Mouse (Mus musculus) hindbrain, postnatal 0 days (tissue): Measurements from ENCODE around the gene Tmem29. TPM values are rescaled to one million over a fixed set of nuclear protein-coding genes. Genes with fewer than 3 reads are reported as not detected.

Experiments used
- ATAC-seq: fragments of 200-750 bp; cut with Nextera tagmentation; 2 replicates; pipeline ENCODE4 v1.8.0; 2017; ENCODE audit warnings: mild to moderate bottlenecking, moderate TSS enrichment, moderate library complexity
- DNase-seq: peaks from one replicate; pipeline ENCODE4 v3.0.0-alpha.2; 2015; ENCODE audit warnings: low spot score
- H3K27ac ChIP-seq: fragments of 300-500 bp; sonication (generic); 2 replicates; pipeline ENCODE4 v1.5.1; 2014; ENCODE audit warnings: mild to moderate bottlenecking
- H3K27me3 ChIP-seq: fragments of 300-500 bp; sonication (generic); 2 replicates; pipeline ENCODE4 v1.6.1; 2014; ENCODE audit warnings: low read length, mixed read lengths; ENCODE audit not compliant: insufficient read depth
- H3K36me3 ChIP-seq: fragments of 300-500 bp; sonication (generic); 2 replicates; pipeline ENCODE4 v1.6.1; 2014; ENCODE audit warnings: low read length, mixed read lengths; ENCODE audit not compliant: insufficient read depth
- H3K4me1 ChIP-seq: fragments of 300-500 bp; sonication (generic); 2 replicates; pipeline ENCODE4 v1.6.1; 2014; ENCODE audit warnings: antibody characterized with exemption, low read length, mixed read lengths; ENCODE audit not compliant: insufficient read depth
- H3K4me2 ChIP-seq: fragments of 300-500 bp; sonication (generic); 2 replicates; pipeline ENCODE4 v1.6.1; 2014; ENCODE audit warnings: low read depth, mild to moderate bottlenecking, low read length, moderate library complexity, mixed read lengths
- H3K4me3 ChIP-seq: fragments of 300-500 bp; sonication (generic); 2 replicates; pipeline ENCODE4 v1.5.1; 2014; ENCODE audit warnings: low read length
- H3K9ac ChIP-seq: fragments of 300-500 bp; sonication (generic); replicated peaks from 2 replicates; pipeline ENCODE4 v1.6.1; 2014; ENCODE audit warnings: mild to moderate bottlenecking, low read length, moderate library complexity, mixed read lengths
- H3K9me3 ChIP-seq: fragments of 300-500 bp; sonication (generic); 2 replicates; pipeline ENCODE4 v1.6.1; 2016; ENCODE audit warnings: low read length, mixed read lengths
- CTCF ChIP-seq: IDR thresholded peaks from 2 replicates; pipeline ENCODE4 v1.5.1; 2016; ENCODE audit warnings: antibody characterized with exemption, control low read depth, low read depth
- WGBS: fragments of 180-500 bp; shearing (Covaris S2); extraction: QIAGEN DNeasy Blood & Tissue Kit; methylation state at CpG from one replicate; pipeline ENCODE4 v1.1.7; 2014; 5-methylcytosine and 5-hydroxymethylcytosine counted together
- polyA plus RNA-seq: library from polyadenylated mRNA; unstranded; fragments of >200 nt; fragmentation: Nextera tagmentation; extraction: Ambion mirVana; gene quantifications from 2 replicates; pipeline ENCODE4 v1.2.1, GENCODE M21; 2015
- total RNA-seq: library from RNA; depleted of rRNA; stranded (reverse); fragments of >200 nt; gene quantifications from 2 replicates; pipeline ENCODE4 v1.2.3, GENCODE M21; 2014; rRNA removed

The Tmem29 gene
- total and polyA plus RNA-seq, 2 experiments from 2014 or later, result 37.0 to 80.5 TPM

- no peak for TF ChIP-seq CTCF
- WGBS, result 85% methylated on average over 7 of the region's 7 CpGs
- Histone ChIP-seq H3K27me3 (no peaks in the 10 kb centered on the region), H3K9me3 (no peaks in the 10 kb centered on the region), H3K27ac (no peak overlapping the region), H3K4me3 (no peak overlapping the region), H3K9ac (no peak overlapping the region), H3K36me3 (no peaks in the 10 kb centered on the region), H3K4me1 (no peaks in the 10 kb centered on the region), H3K4me2 (no peak overlapping the region)
- DNase-seq, result no peak
- ATAC-seq, result no peak
These were observed 23.6 kb downstream of the Tmem29 start for GRCm38 (mm10) chrX:150435367-150435766.

GRCm38 (mm10) chrX:150413505-150413904 lies 45.4 kb downstream of the Tmem29 start:
- no peaks in the 10 kb centered on the region for H3K36me3 ChIP-seq
- ATAC-seq (no peak), DNase-seq (no peak)
- H3K4me1 ChIP-seq, result no peaks in the 10 kb centered on the region
- TF ChIP-seq CTCF, result no peak
- no peaks in the 10 kb centered on the region for H3K9me3 ChIP-seq
- no peaks in the 10 kb centered on the region for H3K27me3 ChIP-seq
- H3K9ac ChIP-seq, result no peak overlapping the region
- no peak overlapping the region for H3K27ac ChIP-seq
- H3K4me3 ChIP-seq, result no peak overlapping the region
- WGBS, result 93% methylated on average over 4 of the region's 4 CpGs
- H3K4me2 ChIP-seq, result no peak overlapping the region

Other genes starting within 250 kb of the Tmem29 start
- gene Alas2, start 88.2 kb upstream of the Tmem29 start, total RNA-seq, result 13.1 and 26.7 TPM in 2 replicates
- gene Alas2, start 88.2 kb upstream of the Tmem29 start, polyA plus RNA-seq, result 7.9 and 9.5 TPM in 2 replicates
- 3.4 and 3.5 TPM in 2 replicates for gene Pfkfb1, start 129.1 kb upstream of the Tmem29 start, total RNA-seq
- 2.7 and 3.5 TPM in 2 replicates for gene Pfkfb1, start 129.1 kb upstream of the Tmem29 start, polyA plus RNA-seq
- gene Apex2, start 130.7 kb upstream of the Tmem29 start, total RNA-seq, result 15.8 and 17.6 TPM in 2 replicates
- 10.1 and 11.2 TPM in 2 replicates for gene Apex2, start 130.7 kb upstream of the Tmem29 start, polyA plus RNA-seq
- 150 and 171 TPM in 2 replicates for gene Tro, start 198.4 kb upstream of the Tmem29 start, total RNA-seq
- 69.9 and 74.9 TPM in 2 replicates for gene Tro, start 198.4 kb upstream of the Tmem29 start, polyA plus RNA-seq